25 mouse cellular contexts compared by ENCODE assay signal in the genomic region with DNA sequence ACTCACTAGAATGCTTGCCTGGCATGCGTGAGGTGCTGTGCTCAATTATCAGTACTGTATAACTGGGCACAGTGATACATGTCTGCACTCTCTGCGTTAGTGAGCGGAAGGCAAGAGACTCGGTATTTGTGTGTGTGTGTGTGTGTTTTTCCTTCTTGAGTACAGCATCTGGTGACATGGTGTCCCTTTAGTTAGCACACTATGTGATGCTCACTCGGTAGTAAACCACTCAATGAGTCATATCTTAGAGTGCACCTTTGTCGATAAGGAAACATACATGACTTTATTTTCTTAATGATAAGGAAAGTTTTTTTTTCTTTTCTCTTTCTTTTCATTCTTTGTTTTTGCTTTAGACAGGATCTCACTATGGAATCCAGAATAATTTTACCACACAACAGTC.
"Had no signal": no experiment of that assay in that cellular context is flagged by ENCODE, and none has a peak within 500 bp of the region (broad histone marks: within the 10 kb centered on the region; RNA-seq: fewer than 3 reads in every experiment).

No protein-coding gene starts in this region.

- H3K4me3 ChIP-seq: gastrocnemius, adult 2 months; heart, embryonic 10.5 days; heart, embryonic 12.5 days; hindbrain, embryonic 10.5 days; hindbrain, embryonic 12.5 days; kidney, embryonic 15.5 days; limb, embryonic 13.5 days; limb, embryonic 15.5 days had no signal

- H3K27ac ChIP-seq: gastrocnemius, adult 2 months; heart, embryonic 10.5 days; hindbrain, embryonic 10.5 days; hindbrain, embryonic 12.5 days; hindbrain, embryonic 14.5 days; kidney, embryonic 15.5 days; kidney, postnatal 0 days; limb, embryonic 13.5 days; limb, embryonic 15.5 days had no signal

- H3K4me1 ChIP-seq: heart, embryonic 10.5 days; heart, embryonic 12.5 days; hindbrain, embryonic 10.5 days; hindbrain, embryonic 12.5 days; kidney, embryonic 15.5 days; limb, embryonic 15.5 days had no signal

- H3K36me3 ChIP-seq: heart, embryonic 10.5 days; heart, embryonic 12.5 days; hindbrain, embryonic 10.5 days; hindbrain, embryonic 12.5 days; kidney, embryonic 15.5 days; limb, embryonic 13.5 days; limb, embryonic 15.5 days had no signal

- H3K4me2 ChIP-seq: heart, embryonic 12.5 days; hindbrain, embryonic 12.5 days; hindbrain, embryonic 14.5 days; kidney, embryonic 15.5 days; limb, embryonic 13.5 days; limb, embryonic 15.5 days had no signal

- H3K9ac ChIP-seq: heart, embryonic 12.5 days; hindbrain, embryonic 12.5 days; hindbrain, embryonic 14.5 days; kidney, embryonic 15.5 days; limb, embryonic 13.5 days; limb, embryonic 15.5 days had no signal

- ATAC-seq: hindbrain, embryonic 16.5 days; inflammation-experienced regulatory T-cells, adult 6 months had no signal

- H3K9me3 ChIP-seq: heart, embryonic 10.5 days; heart, embryonic 12.5 days; hindbrain, embryonic 10.5 days; hindbrain, embryonic 12.5 days; kidney, embryonic 15.5 days; limb, embryonic 13.5 days; limb, embryonic 15.5 days had no signal

- H3K27me3 ChIP-seq: heart, embryonic 12.5 days; hindbrain, embryonic 12.5 days; kidney, embryonic 15.5 days; limb, embryonic 13.5 days; limb, embryonic 15.5 days had no signal

- DNase-seq: gastrocnemius, adult 2 months; gastrocnemius, postnatal 10 days; gastrocnemius, postnatal 25 days; heart, adult 18-20 months; heart, postnatal 10 days; heart, postnatal 4 days; kidney, adult 11 months; kidney, adult 2 months; kidney, adult 9 months; kidney, postnatal 14 days; kidney, postnatal 36 days; layer of hippocampus, adult 9-11 months; layer of hippocampus, postnatal 36 days; left cerebral cortex, postnatal 4 days had no signal
